Mouse (Mus musculus): ENCODE measurements around the gene Tmem91. TPM values are rescaled to one million over a fixed set of nuclear protein-coding genes. Genes with fewer than 3 reads are reported as not detected.

Tmem91 gene
- polyA plus RNA-seq, 2 experiments: 0.22 to 0.51 TPM

DNA sequence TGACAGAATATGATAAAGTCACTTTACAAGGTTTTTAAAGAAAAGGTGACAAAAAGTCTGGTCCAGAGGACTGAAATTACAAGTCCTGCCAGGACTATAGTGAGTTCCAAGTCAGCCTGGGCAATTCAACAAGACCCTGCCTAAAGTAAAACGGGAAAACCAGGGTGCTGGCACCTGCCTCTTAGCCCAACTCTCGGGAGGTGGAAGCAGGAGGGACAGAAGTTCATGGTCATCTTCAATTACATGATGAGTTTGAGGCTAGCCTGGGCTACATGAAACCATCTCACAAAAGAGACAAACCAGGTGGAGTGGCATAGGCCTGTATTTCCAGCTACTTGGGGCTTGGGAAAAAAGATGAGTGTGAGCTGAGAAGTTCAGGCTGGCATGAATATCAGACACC lies 3.3 kb downstream of the Tmem91 start:
- no peaks in the 10 kb centered on the region for H3K4me1 ChIP-seq (replicated peaks; ENCODE audit: control insufficient read depth in 2 of 2, insufficient read depth in 2 of 2, low read length in 1 of 2)
- no peak overlapping the region for H3K9ac ChIP-seq (replicated peaks)
- H3K9me3 ChIP-seq (ENCODE audit: control insufficient read depth, low read length): no peaks in the 10 kb centered on the region
- H3K4me2 ChIP-seq (ENCODE audit: low read depth): no peak overlapping the region
- DNase-seq (ENCODE audit: low read depth in 3 of 3, low spot score in 3 of 3) (no peak), ATAC-seq (ENCODE audit: insufficient read depth) (no peak)
- no peaks in the 10 kb centered on the region for H3K36me3 ChIP-seq (replicated peaks; ENCODE audit: control insufficient read depth, insufficient read depth, low read depth)
- 47% methylated on average over 2 of the region's 2 CpGs for WGBS (ENCODE audit: insufficient replicate concordance)
- no peak overlapping the region for H3K4me3 ChIP-seq (ENCODE audit: insufficient read depth in 1 of 2, low read depth in 2 of 2, low read length in 2 of 2)
- H3K27ac ChIP-seq: no peak overlapping the region
- H3K27me3 ChIP-seq (ENCODE audit: control insufficient read depth, insufficient read depth, low read length): peaks cover 21% of the 10 kb centered on the region
- TF ChIP-seq CTCF (IDR thresholded peaks at IDR 0.05; ENCODE audit: low read depth) (no peak), EP300 (IDR thresholded peaks at IDR 0.05; ENCODE audit: low read depth) (no peak)

DNA sequence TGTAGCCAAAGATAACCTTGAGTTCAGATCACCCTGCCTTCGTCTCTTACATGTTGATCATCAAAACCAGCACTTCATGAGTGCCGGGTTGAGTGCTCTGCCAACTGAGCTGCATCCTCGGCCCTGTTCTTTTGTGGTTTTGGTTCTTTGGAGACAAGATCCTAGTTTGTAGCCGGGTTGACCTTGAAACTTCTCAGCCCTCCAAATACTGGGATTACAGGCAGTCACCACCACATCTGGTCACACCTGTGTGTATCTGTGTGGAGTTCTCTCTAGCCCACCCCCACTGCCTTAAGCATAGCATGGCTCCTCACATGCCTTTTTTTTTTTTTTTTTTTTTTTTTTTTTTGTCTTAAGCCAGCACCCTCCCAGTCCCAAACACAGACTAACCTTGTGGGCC lies 4.9 kb downstream of the Tmem91 start:
- Histone ChIP-seq H3K27me3 (ENCODE audit: control insufficient read depth, insufficient read depth, low read length) (peaks cover 16% of the 10 kb centered on the region), H3K9ac (replicated peaks) (no peak overlapping the region), H3K4me1 (replicated peaks; ENCODE audit: control insufficient read depth in 2 of 2, insufficient read depth in 2 of 2, low read length in 1 of 2) (no peaks in the 10 kb centered on the region), H3K4me3 (ENCODE audit: insufficient read depth in 1 of 2, low read depth in 2 of 2, low read length in 2 of 2) (no peak overlapping the region), H3K9me3 (ENCODE audit: control insufficient read depth, low read length) (no peaks in the 10 kb centered on the region), H3K27ac (no peak overlapping the region), H3K36me3 (replicated peaks; ENCODE audit: control insufficient read depth, insufficient read depth, low read depth) (peaks cover under 1% of the 10 kb centered on the region), H3K4me2 (ENCODE audit: low read depth) (no peak overlapping the region)
- no peak for DNase-seq (ENCODE audit: low read depth in 3 of 3, low spot score in 3 of 3)
- TF ChIP-seq CTCF (IDR thresholded peaks at IDR 0.05; ENCODE audit: low read depth) (no peak), EP300 (IDR thresholded peaks at IDR 0.05; ENCODE audit: low read depth) (no peak)
- 75% methylated on average over 4 of the region's 4 CpGs for WGBS (ENCODE audit: insufficient replicate concordance)
- ATAC-seq (ENCODE audit: insufficient read depth): no peak

DNA sequence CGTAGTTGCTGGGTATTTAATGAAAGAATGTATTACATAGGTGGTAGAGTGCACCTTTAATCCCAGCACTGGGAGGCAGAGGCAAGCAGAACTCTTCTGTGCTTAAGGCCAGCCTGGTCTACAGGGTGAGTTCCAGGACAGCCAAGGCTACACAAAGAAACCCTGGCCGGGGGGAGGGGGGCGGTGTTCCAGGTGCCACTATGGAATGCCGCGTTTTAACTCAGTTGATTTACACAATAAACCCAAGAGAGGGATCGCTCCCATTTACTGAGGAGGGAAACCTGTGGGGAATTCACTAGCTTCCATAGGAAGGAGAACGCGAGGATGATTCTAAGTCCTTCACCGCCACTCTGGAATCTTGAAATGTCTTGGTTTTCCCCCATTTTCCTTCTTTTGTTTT lies 5.3 kb downstream of the Tmem91 start:
- no peaks in the 10 kb centered on the region for H3K9me3 ChIP-seq (ENCODE audit: control insufficient read depth, low read length)
- TF ChIP-seq EP300 (IDR thresholded peaks at IDR 0.05; ENCODE audit: low read depth) (no peak), CTCF (IDR thresholded peaks at IDR 0.05; ENCODE audit: low read depth) (no peak)
- DNase-seq (ENCODE audit: low read depth in 3 of 3, low spot score in 3 of 3) (no peak), ATAC-seq (ENCODE audit: insufficient read depth) (no peak)
- no peak overlapping the region for H3K4me3 ChIP-seq (ENCODE audit: insufficient read depth in 1 of 2, low read depth in 2 of 2, low read length in 2 of 2)
- H3K9ac ChIP-seq (replicated peaks): no peak overlapping the region
- H3K27ac ChIP-seq: no peak overlapping the region
- H3K36me3 ChIP-seq (replicated peaks; ENCODE audit: control insufficient read depth, insufficient read depth, low read depth): peaks cover 4% of the 10 kb centered on the region
- no peak overlapping the region for H3K4me2 ChIP-seq (ENCODE audit: low read depth)
- 90% methylated on average over 9 of the region's 9 CpGs for WGBS (ENCODE audit: insufficient replicate concordance)
- no peaks in the 10 kb centered on the region for H3K4me1 ChIP-seq (replicated peaks; ENCODE audit: control insufficient read depth in 2 of 2, insufficient read depth in 2 of 2, low read length in 1 of 2)
- H3K27me3 ChIP-seq (ENCODE audit: control insufficient read depth, insufficient read depth, low read length): peaks cover 11% of the 10 kb centered on the region

DNA sequence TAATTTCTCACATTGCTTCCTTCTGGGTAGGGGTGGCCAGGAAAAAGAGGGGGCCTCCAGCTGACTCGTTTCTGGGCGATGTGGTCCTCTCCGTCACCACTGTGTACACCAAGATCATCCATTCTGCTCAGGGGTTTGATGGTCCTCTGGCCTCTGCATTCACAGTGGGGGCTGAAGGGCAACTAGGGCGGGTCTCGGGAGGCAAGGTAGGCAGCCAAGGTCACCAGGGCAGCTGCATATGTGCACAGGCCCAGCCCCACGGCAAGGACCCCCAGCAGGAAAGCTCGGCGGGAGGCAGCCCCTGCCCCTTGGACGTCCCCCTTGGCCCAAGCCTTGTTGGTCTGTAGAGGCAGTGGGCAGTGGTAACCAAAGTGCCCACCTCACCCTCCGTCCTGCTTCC lies 5.8 kb downstream of the Tmem91 start:
- Histone ChIP-seq H3K27ac (no peak overlapping the region), H3K27me3 (ENCODE audit: control insufficient read depth, insufficient read depth, low read length) (peaks cover 6% of the 10 kb centered on the region), H3K4me2 (ENCODE audit: low read depth) (no peak overlapping the region), H3K36me3 (replicated peaks; ENCODE audit: control insufficient read depth, insufficient read depth, low read depth) (peaks cover 6% of the 10 kb centered on the region), H3K9ac (replicated peaks) (no peak overlapping the region), H3K4me1 (replicated peaks; ENCODE audit: control insufficient read depth in 2 of 2, insufficient read depth in 2 of 2, low read length in 1 of 2) (no peaks in the 10 kb centered on the region), H3K9me3 (ENCODE audit: control insufficient read depth, low read length) (no peaks in the 10 kb centered on the region), H3K4me3 (ENCODE audit: insufficient read depth in 1 of 2, low read depth in 2 of 2, low read length in 2 of 2) (no peak overlapping the region)
- WGBS (ENCODE audit: insufficient replicate concordance): 64% methylated on average over 10 of the region's 10 CpGs
- TF ChIP-seq EP300 (IDR thresholded peaks at IDR 0.05; ENCODE audit: low read depth): no peak
- TF ChIP-seq CTCF (IDR thresholded peaks at IDR 0.05; ENCODE audit: low read depth): no peak
- ATAC-seq (ENCODE audit: insufficient read depth) (no peak), DNase-seq (ENCODE audit: low read depth in 3 of 3, low spot score in 3 of 3) (no peak)

DNA sequence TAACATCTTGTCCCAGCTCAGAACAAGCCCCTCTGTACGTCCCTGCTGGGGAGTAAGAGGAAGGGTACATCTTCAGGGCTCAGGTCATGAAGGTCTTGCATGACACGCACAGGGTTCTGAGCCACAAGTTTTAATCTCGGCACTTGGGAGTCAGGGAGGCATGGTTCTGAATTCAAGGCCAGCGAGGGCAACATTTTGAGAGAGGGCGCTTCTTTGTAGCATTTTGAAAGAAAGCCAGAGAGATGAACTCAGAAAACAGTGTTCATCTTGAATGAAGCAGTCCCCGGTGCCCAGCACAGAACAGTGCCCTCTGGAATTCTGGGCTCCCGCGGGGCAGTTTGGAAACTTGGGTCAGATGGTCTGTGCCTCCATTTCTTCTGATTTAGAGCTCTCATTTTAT lies 8.6 kb downstream of the Tmem91 start:
- H3K36me3 ChIP-seq (replicated peaks; ENCODE audit: control insufficient read depth, insufficient read depth, low read depth): peaks cover 6% of the 10 kb centered on the region
- no peak for DNase-seq (ENCODE audit: low read depth in 3 of 3, low spot score in 3 of 3)
- no peaks in the 10 kb centered on the region for H3K9me3 ChIP-seq (ENCODE audit: control insufficient read depth, low read length)
- H3K4me2 ChIP-seq (ENCODE audit: low read depth): no peak overlapping the region
- H3K27me3 ChIP-seq (ENCODE audit: control insufficient read depth, insufficient read depth, low read length): no peaks in the 10 kb centered on the region
- no peak for ATAC-seq (ENCODE audit: insufficient read depth)
- H3K27ac ChIP-seq: no peak overlapping the region
- no peaks in the 10 kb centered on the region for H3K4me1 ChIP-seq (replicated peaks; ENCODE audit: control insufficient read depth in 2 of 2, insufficient read depth in 2 of 2, low read length in 1 of 2)
- no peak for TF ChIP-seq CTCF (IDR thresholded peaks at IDR 0.05; ENCODE audit: low read depth)
- no peak for TF ChIP-seq EP300 (IDR thresholded peaks at IDR 0.05; ENCODE audit: low read depth)
- no peak overlapping the region for H3K9ac ChIP-seq (replicated peaks)
- no peak overlapping the region for H3K4me3 ChIP-seq (ENCODE audit: insufficient read depth in 1 of 2, low read depth in 2 of 2, low read length in 2 of 2)
- 88% methylated on average over 8 of the region's 8 CpGs for WGBS (ENCODE audit: insufficient replicate concordance)
